Mouse (Mus musculus): ENCODE measurements at regions not wholly inside any gene's neighbourhood (a gene's known extent, or its start where the extent isn't known, plus 50 kb on each side); places are given as distances from the start of the nearest gene placed in this dataset.

GRCm38 (mm10) chr10:17372905-17373304 is 350.1 kb upstream of the Cited2 start:
- no peak for DNase-seq

GRCm38 (mm10) chr10:17374047-17374446 is 349.0 kb upstream of the Cited2 start:
- DNase-seq: no peak

- DNase-seq: no peak
Observed at GRCm38 (mm10) chr10:17382990-17383389, 340.0 kb upstream of the Cited2 start.

- no peak for DNase-seq
Observed at GRCm38 (mm10) chr10:17385181-17385580, 337.8 kb upstream of the Cited2 start.

GRCm38 (mm10) chr10:17387296-17387695 is 335.7 kb upstream of the Cited2 start:
- DNase-seq: no peak

- DNase-seq: no peak
Observed at GRCm38 (mm10) chr10:17395495-17396224, 327.4 kb upstream of the Cited2 start.

- no peak for DNase-seq
Observed at GRCm38 (mm10) chr10:17403899-17404298, 319.1 kb upstream of the Cited2 start.

- peak in 1 of 2 experiments; percentile 35 for DNase-seq
Observed at GRCm38 (mm10) chr10:17407854-17408606, 315.0 kb upstream of the Cited2 start.

- no peak for DNase-seq
Observed at GRCm38 (mm10) chr10:17408781-17409180, 314.2 kb upstream of the Cited2 start.

- DNase-seq: peak; percentile 24 to 53
Observed at GRCm38 (mm10) chr10:17411300-17411987, 311.6 kb upstream of the Cited2 start.

GRCm38 (mm10) chr10:17415112-17415511 is 307.9 kb upstream of the Cited2 start:
- DNase-seq: no peak

GRCm38 (mm10) chr10:17416121-17416520 is 306.9 kb upstream of the Cited2 start:
- DNase-seq: no peak

- DNase-seq: no peak
Observed at GRCm38 (mm10) chr10:17417394-17417793, 305.6 kb upstream of the Cited2 start.

- peak in 1 of 2 experiments; percentile 42 for DNase-seq
Observed at GRCm38 (mm10) chr10:17418227-17418685, 304.8 kb upstream of the Cited2 start.

- DNase-seq: no peak
Observed at GRCm38 (mm10) chr10:17423584-17424278, 299.3 kb upstream of the Cited2 start.

- no peak for DNase-seq
Observed at GRCm38 (mm10) chr10:17426197-17426596, 296.8 kb upstream of the Cited2 start.

GRCm38 (mm10) chr10:17427316-17427715 is 295.7 kb upstream of the Cited2 start:
- DNase-seq: no peak

- DNase-seq: no peak
Observed at GRCm38 (mm10) chr10:17428315-17428714, 294.7 kb upstream of the Cited2 start.

GRCm38 (mm10) chr10:17431068-17431467 is 291.9 kb upstream of the Cited2 start:
- DNase-seq: no peak

- no peak for DNase-seq
Observed at GRCm38 (mm10) chr10:17434098-17434497, 288.9 kb upstream of the Cited2 start.

GRCm38 (mm10) chr10:17450240-17450639 is 272.8 kb upstream of the Cited2 start:
- peak; percentile 11 to 34 for DNase-seq

GRCm38 (mm10) chr10:17470880-17471279 is 252.1 kb upstream of the Cited2 start:
- no peak for DNase-seq

- DNase-seq: no peak
Observed at GRCm38 (mm10) chr10:17472536-17472935, 250.5 kb upstream of the Cited2 start.
